Mouse (Mus musculus) erythroblast, embryonic 14.5 days (primary cell): Measurements from ENCODE around the gene Ppp1r12c.

Experiments
- GATA1 ChIP-seq: IDR thresholded peaks from 2 replicates; pipeline ENCODE4 v1.6.1; 2012; ENCODE audit warnings: low read length, inconsistent platforms, mixed read lengths
- TAL1 ChIP-seq: IDR thresholded peaks from 3 replicates; pipeline ENCODE4 v1.6.1; 2012; ENCODE audit warnings: low read length, inconsistent platforms, mixed read lengths

GRCm38 (mm10) chr7:4440549-4440948 lies 60.9 kb downstream of the Ppp1r12c start:
- TF ChIP-seq GATA1 (no peak), TAL1 (no peak)
